Mouse (Mus musculus): ENCODE results near the gene Slc22a3. TPM values are rescaled to one million over a fixed set of nuclear protein-coding genes. Genes with fewer than 3 reads are reported as not detected.

Gene Slc22a3
- polyA plus RNA-seq, 1 experiment from 2014 or later = not detected

- Histone ChIP-seq H3K36me3 (replicated peaks) (no peaks in the 10 kb centered on the region), H3K27me3 (no peaks in the 10 kb centered on the region), H3K4me2 (no peak overlapping the region), H3K27ac (no peak overlapping the region), H3K9me3 (no peaks in the 10 kb centered on the region), H3K9ac (no peak overlapping the region), H3K4me1 (peaks cover 4% of the 10 kb centered on the region; the same call in 1 of the 2 replicates), H3K4me3 (replicated peaks) (no peak overlapping the region)
- WGBS = 44% methylated on average over 6 of the region's 6 CpGs
- peak; percentile 46; the same call in 1 of the 2 replicates for ATAC-seq (ENCODE audit: low FRiP score)
Measured at GRCm38 (mm10) chr17:12416250-12416895, 91.1 kb downstream of the Slc22a3 start.

DNA sequence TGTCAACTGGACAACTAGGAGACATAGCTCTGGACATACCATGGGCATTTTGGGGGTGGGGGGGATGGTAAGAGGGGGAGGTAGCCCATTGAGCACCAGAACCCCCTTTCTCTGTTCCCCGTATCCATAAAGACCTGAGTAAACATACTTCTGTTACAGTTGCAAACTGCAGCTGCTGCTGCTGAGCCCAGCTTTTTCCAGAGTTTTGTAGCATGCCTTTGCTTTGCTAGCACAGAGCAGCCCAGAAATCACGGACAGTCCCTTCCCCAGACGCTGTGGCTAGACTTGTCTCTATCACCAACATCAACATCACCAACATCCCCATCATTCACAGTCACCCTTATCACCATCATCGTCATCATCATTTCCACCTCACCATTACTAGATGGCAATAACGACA lies 91.8 kb downstream of the Slc22a3 start:
- Histone ChIP-seq H3K36me3 (replicated peaks) (no peaks in the 10 kb centered on the region), H3K4me3 (replicated peaks) (no peak overlapping the region), H3K27ac (no peak overlapping the region), H3K4me2 (no peak overlapping the region), H3K9me3 (no peaks in the 10 kb centered on the region), H3K4me1 (peaks cover 4% of the 10 kb centered on the region; the same call in 1 of the 2 replicates), H3K27me3 (no peaks in the 10 kb centered on the region), H3K9ac (no peak overlapping the region)
- WGBS = 74% methylated on average over 5 of the region's 5 CpGs
- ATAC-seq (ENCODE audit: low FRiP score) = no peak

DNA sequence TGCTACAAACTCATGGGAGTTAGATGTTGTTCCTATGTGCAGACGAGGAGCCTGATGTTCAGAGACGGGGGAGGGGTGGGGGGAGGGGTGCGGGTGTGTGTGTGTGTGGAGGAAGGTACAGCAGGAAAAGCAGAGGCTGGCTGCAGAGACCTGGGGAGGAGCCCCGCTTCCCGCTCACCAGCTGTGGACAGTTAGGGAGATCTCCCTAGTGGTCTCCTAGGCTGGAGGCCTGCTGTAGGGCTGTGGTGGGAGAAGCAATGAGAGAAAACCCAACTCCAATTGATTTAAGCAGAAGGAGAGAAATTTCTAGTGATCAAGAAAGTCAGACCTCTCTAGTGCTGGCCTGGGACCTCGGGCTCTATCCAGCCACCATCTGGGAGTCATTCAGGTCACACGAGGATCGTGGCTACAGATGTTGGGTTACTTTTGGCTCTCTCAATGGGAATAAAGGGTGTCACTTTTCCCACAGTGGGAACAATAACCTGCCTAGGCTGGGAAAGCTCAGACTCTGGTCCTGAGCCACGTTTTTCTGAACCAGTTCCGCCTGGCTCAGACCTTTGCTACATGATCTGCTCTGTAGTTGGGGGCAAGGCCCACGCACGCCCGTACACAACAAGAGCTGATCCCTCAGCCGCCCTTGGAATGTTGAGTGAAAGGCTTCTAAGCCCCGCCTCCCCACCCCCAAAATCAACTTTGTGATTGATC lies 92.3 kb downstream of the Slc22a3 start:
- Histone ChIP-seq H3K36me3 (replicated peaks) (no peaks in the 10 kb centered on the region), H3K9ac (no peak overlapping the region), H3K4me1 (peaks cover 4% of the 10 kb centered on the region; the same call in 1 of the 2 replicates), H3K27me3 (no peaks in the 10 kb centered on the region), H3K9me3 (no peaks in the 10 kb centered on the region), H3K4me2 (no peak overlapping the region), H3K4me3 (replicated peaks) (no peak overlapping the region), H3K27ac (no peak overlapping the region)
- no peak for ATAC-seq (ENCODE audit: low FRiP score)
- WGBS = 51% methylated on average over 15 of the region's 15 CpGs

DNA sequence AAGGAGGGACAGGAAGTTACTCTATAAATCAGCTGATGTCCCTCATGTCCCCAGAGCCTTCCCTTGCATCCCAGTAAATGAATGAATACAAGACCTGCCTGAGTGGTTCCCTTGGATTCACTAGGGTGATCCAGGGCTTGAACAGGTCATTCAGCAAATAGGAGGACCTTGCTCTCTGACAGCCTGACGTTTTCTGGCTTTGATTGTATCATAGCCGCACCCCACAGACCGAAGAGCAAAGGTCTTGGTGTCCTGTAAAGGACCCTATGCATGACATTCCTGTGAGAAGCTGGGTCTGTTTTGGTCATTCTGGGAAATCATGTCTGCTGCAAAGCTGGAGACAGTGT lies 94.6 kb downstream of the Slc22a3 start:
- no peak for ATAC-seq (ENCODE audit: low FRiP score)
- no peak overlapping the region for H3K4me3 ChIP-seq (replicated peaks)
- 75% methylated on average over 3 of the region's 3 CpGs for WGBS
- no peaks in the 10 kb centered on the region for H3K27me3 ChIP-seq
- H3K4me1 ChIP-seq = peaks cover 4% of the 10 kb centered on the region
- no peak overlapping the region for H3K9ac ChIP-seq
- no peaks in the 10 kb centered on the region for H3K36me3 ChIP-seq (replicated peaks)
- no peak overlapping the region for H3K4me2 ChIP-seq
- H3K9me3 ChIP-seq = no peaks in the 10 kb centered on the region
- no peak overlapping the region for H3K27ac ChIP-seq

GRCm38 (mm10) chr17:12412181-12412890 lies 95.2 kb downstream of the Slc22a3 start:
- WGBS = 74% methylated on average over 10 of the region's 10 CpGs
- no peak for ATAC-seq (ENCODE audit: low FRiP score)
- Histone ChIP-seq H3K9ac (no peak overlapping the region), H3K4me1 (peaks cover 4% of the 10 kb centered on the region), H3K27me3 (no peaks in the 10 kb centered on the region), H3K27ac (no peak overlapping the region), H3K9me3 (no peaks in the 10 kb centered on the region), H3K4me2 (no peak overlapping the region), H3K4me3 (replicated peaks) (no peak overlapping the region), H3K36me3 (replicated peaks) (no peaks in the 10 kb centered on the region)

DNA sequence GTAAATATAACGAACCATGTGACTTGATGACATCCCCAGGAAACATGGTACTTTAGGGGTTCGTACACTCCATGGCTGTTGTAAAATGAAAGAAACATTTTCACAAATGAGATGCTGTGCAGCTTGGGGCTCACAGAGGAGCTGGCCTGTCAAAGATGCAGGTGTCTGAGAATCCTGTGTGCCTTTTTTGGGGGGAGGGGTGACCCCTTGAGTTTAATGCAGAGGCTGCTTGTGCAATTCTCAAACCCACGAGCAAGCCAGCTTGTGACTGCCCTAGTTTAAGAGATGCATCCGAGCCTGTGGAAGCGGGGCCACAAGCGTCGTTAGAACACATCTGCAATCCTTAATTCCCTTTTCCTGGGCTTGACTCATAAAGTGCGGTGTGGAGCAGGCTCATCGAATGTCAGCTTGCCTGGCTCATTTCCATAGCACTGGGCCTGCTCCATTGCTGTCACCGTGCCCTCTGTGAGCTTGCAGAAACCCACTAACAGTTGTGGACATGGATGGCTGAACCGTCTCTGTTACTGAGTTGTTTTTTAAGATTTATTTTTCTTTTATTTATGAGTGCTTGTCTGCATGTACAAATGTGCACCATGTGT lies 98.1 kb downstream of the Slc22a3 start:
- H3K4me1 ChIP-seq = no peaks in the 10 kb centered on the region; the same call in 1 of the 2 replicates
- H3K9me3 ChIP-seq = no peaks in the 10 kb centered on the region
- ATAC-seq (ENCODE audit: low FRiP score) = no peak
- 78% methylated on average over 11 of the region's 11 CpGs for WGBS
- no peak overlapping the region for H3K4me2 ChIP-seq
- H3K27ac ChIP-seq = no peak overlapping the region
- no peak overlapping the region for H3K9ac ChIP-seq
- no peak overlapping the region for H3K4me3 ChIP-seq (replicated peaks)
- no peaks in the 10 kb centered on the region for H3K27me3 ChIP-seq
- H3K36me3 ChIP-seq (replicated peaks) = no peaks in the 10 kb centered on the region

- Histone ChIP-seq H3K9me3 (no peaks in the 10 kb centered on the region), H3K4me1 (no peaks in the 10 kb centered on the region), H3K4me3 (replicated peaks) (no peak overlapping the region), H3K36me3 (replicated peaks) (no peaks in the 10 kb centered on the region), H3K27ac (no peak overlapping the region), H3K9ac (no peak overlapping the region), H3K27me3 (peaks cover 2% of the 10 kb centered on the region; the same call in 1 of the 2 replicates), H3K4me2 (no peak overlapping the region)
- 71% methylated on average over 7 of the region's 7 CpGs for WGBS
- ATAC-seq (ENCODE audit: low FRiP score) = no peak
Measured at GRCm38 (mm10) chr17:12403420-12403819, 104.1 kb downstream of the Slc22a3 start.

DNA sequence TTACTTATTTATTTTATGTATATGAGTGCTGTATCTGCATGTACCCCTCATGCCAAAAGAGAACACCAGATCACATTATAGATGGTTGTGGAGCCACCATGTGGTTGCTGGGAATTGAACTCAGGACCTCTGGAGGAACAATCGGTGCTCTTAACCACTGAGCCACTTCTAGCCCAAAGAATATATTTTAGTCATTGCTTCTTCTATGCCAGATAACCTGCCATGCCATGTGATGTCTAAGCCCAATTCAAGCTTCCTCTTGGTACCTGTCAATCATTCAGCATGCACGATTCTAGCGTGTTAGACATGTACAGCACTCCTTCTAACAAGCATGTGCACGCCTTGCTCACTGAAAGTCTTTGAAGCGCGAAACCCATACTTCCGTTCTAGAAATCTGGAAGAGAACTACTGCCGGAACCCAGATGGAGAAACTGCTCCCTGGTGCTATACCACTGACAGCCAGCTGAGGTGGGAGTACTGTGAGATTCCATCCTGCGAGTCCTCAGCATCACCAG lies 111.3 kb downstream of the Slc22a3 start:
- WGBS = 90% methylated on average over 9 of the region's 9 CpGs
- H3K27me3 ChIP-seq = peaks cover 2% of the 10 kb centered on the region; the same call in 1 of the 2 replicates
- no peak overlapping the region for H3K4me3 ChIP-seq (replicated peaks)
- ATAC-seq (ENCODE audit: low FRiP score) = no peak
- H3K9ac ChIP-seq = no peak overlapping the region
- H3K9me3 ChIP-seq = no peaks in the 10 kb centered on the region
- no peaks in the 10 kb centered on the region for H3K36me3 ChIP-seq (replicated peaks)
- H3K27ac ChIP-seq = no peak overlapping the region
- no peaks in the 10 kb centered on the region for H3K4me1 ChIP-seq
- no peak overlapping the region for H3K4me2 ChIP-seq

GRCm38 (mm10) chr17:12388239-12388638 lies 119.3 kb downstream of the Slc22a3 start:
- Histone ChIP-seq H3K36me3 (replicated peaks) (no peaks in the 10 kb centered on the region), H3K4me2 (no peak overlapping the region), H3K27ac (no peak overlapping the region), H3K4me3 (replicated peaks) (no peak overlapping the region), H3K9ac (no peak overlapping the region), H3K27me3 (no peaks in the 10 kb centered on the region), H3K9me3 (no peaks in the 10 kb centered on the region), H3K4me1 (no peaks in the 10 kb centered on the region)
- no peak for ATAC-seq (ENCODE audit: low FRiP score)
- WGBS = 92% methylated on average over 7 of the region's 7 CpGs

DNA sequence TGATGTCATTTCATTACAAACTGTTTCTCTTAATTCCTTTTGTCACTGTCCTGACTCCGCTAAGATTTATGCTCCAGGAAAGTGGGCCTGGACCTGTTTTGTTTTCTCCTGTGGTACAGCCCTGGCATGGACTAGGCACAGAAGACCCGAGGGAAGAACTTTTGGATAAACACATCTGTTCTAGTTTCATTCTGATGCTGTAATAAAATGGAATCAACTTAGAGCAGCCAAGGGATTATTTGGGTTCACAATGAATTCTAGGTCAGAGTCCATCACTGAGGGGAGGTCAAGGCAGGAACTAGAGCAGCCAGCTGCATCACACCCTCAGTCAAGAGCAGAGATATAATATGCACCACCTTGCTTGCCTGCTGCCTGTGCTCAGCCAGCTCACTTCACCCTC lies 119.7 kb downstream of the Slc22a3 start:
- 84% methylated on average over 2 of the region's 2 CpGs for WGBS
- Histone ChIP-seq H3K27me3 (no peaks in the 10 kb centered on the region), H3K9me3 (no peaks in the 10 kb centered on the region), H3K9ac (no peak overlapping the region), H3K36me3 (replicated peaks) (no peaks in the 10 kb centered on the region), H3K4me1 (0 out of 2 replicates have a peak, but pooled peaks cover 4% of the 10 kb centered on the region), H3K27ac (no peak overlapping the region), H3K4me3 (replicated peaks) (no peak overlapping the region), H3K4me2 (no peak overlapping the region)
- no peak for ATAC-seq (ENCODE audit: low FRiP score)

DNA sequence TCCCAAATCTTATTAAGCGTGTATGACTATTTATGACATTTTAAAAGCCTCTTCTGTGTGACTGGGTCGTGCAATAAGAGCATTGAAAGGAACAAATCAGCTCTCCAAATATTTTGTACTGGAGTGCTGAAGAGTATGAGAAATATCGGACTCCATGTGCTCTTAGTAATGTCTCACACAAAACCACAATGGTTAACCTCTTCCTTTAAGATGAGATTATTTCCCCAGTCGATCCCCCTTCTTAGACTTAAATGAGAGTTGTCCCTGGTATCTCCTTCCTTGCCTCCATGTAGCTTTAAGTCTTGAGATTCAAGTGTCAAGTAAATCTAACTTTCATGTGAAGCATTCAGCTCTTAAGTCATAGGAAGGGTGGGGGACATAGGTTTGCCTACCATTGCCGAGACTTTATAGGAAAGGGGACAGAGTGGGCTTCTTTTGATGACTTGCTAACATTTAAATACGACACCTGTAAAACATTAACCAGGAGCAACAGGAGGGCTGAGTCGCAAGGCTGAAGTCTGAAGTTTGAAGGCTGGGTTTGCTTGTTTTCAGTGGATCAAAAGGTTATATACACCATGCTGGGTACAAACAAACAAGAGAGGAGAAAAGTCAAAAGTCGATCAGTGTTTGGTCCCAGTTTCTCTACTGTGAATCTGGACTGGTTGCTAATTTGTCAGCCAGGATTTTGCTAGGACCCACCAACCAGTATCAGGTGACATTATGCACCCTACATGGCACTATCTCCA lies 122.3 kb downstream of the Slc22a3 start:
- H3K36me3 ChIP-seq (replicated peaks) = no peaks in the 10 kb centered on the region
- no peak overlapping the region for H3K9ac ChIP-seq
- H3K4me1 ChIP-seq = 0 out of 2 replicates have a peak, but pooled peaks cover 11% of the 10 kb centered on the region
- no peak for ATAC-seq (ENCODE audit: low FRiP score)
- no peaks in the 10 kb centered on the region for H3K27me3 ChIP-seq
- H3K9me3 ChIP-seq = no peaks in the 10 kb centered on the region
- no peak overlapping the region for H3K27ac ChIP-seq
- no peak overlapping the region for H3K4me2 ChIP-seq
- H3K4me3 ChIP-seq (replicated peaks) = no peak overlapping the region
- 79% methylated on average over 8 of the region's 8 CpGs for WGBS

Data from forebrain, embryonic 12.5 days (tissue).